Mouse (Mus musculus): ENCODE measurements around the gene Nr1h5. TPM values are rescaled to one million over a fixed set of nuclear protein-coding genes. Genes with fewer than 3 reads are reported as not detected.

The Nr1h5 gene
- polyA plus RNA-seq, 1 experiment from 2014 or later = 0.07 TPM

DNA sequence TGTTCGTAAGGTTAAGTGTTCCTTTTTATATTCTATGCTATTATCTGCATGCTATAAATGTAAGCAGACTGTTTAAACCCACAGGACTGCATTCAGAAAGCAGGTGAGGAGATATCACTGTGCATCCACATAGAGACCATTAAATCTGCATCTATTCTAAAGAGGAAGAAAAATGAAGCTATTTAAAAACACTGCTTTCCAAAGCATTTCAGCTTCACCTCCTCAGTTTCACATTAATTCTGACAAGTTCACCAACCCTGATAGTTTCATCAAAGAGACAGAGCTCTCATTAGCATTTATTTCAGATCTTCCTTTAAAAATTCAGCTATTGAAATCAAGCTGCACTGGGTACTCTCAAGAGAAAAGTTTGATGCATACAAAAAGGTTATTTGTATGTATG, 25.8 kb downstream of the Nr1h5 start:
- WGBS = 73% methylated on average over 1 of the region's 1 CpGs

GRCm38 (mm10) chr3:102935451-102936354, 28.2 kb downstream of the Nr1h5 start, which contains the start of gene Sycp1:
TSS of gene Sycp1 (minus strand) at chr3:102936100.
- Histone ChIP-seq H3K36me3 (ENCODE audit: control insufficient read depth, insufficient read depth, low read length) (no peaks in the 10 kb centered on the region), H3K4me3 (replicated peaks; ENCODE audit: low read depth, low read length) (no peak within 1 kb of the TSS), H3K9ac (replicated peaks; ENCODE audit: low read length) (no peak within 1 kb of the TSS), H3K9me3 (ENCODE audit: control insufficient read depth, low read length) (0 out of 2 replicates have a peak, but pooled peaks cover 4% of the 10 kb centered on the region), H3K27me3 (ENCODE audit: control insufficient read depth, insufficient read depth, low read length) (no peaks in the 10 kb centered on the region), H3K4me1 (ENCODE audit: control insufficient read depth, insufficient read depth, low read length) (no peaks in the 10 kb centered on the region), H3K4me2 (ENCODE audit: low read length) (no peak within 1 kb of the TSS), H3K27ac (replicated peaks; ENCODE audit: low read depth, low read length) (no peak within 1 kb of the TSS)
- WGBS = 96% methylated on average over 78 of the region's 78 CpGs
- DNase-seq (no peak), ATAC-seq (ENCODE audit: low FRiP score, low TSS enrichment) (no peak)

More for the DNA sequence above, 25.8 kb downstream of the Nr1h5 start:
- H3K4me3 ChIP-seq (replicated peaks; ENCODE audit: low read depth, low read length) = no peak overlapping the region
- no peaks in the 10 kb centered on the region for H3K36me3 ChIP-seq (ENCODE audit: control insufficient read depth, insufficient read depth, low read length)
- no peaks in the 10 kb centered on the region for H3K27me3 ChIP-seq (ENCODE audit: control insufficient read depth, insufficient read depth, low read length)
- no peak overlapping the region for H3K4me2 ChIP-seq (ENCODE audit: low read length)
- no peak overlapping the region for H3K9ac ChIP-seq (replicated peaks; ENCODE audit: low read length)
- no peak overlapping the region for H3K27ac ChIP-seq (replicated peaks; ENCODE audit: low read depth, low read length)
- DNase-seq = peak; percentile 44
- H3K9me3 ChIP-seq (ENCODE audit: control insufficient read depth, low read length) = 0 out of 2 replicates have a peak, but pooled peaks cover 4% of the 10 kb centered on the region
- no peaks in the 10 kb centered on the region for H3K4me1 ChIP-seq (ENCODE audit: control insufficient read depth, insufficient read depth, low read length)
- ATAC-seq (ENCODE audit: low FRiP score, low TSS enrichment) = no peak

- no peaks in the 10 kb centered on the region for H3K36me3 ChIP-seq (ENCODE audit: control insufficient read depth, insufficient read depth, low read length)
- no peak overlapping the region for H3K4me2 ChIP-seq (ENCODE audit: low read length)
- no peak overlapping the region for H3K9ac ChIP-seq (replicated peaks; ENCODE audit: low read length)
- no peak overlapping the region for H3K27ac ChIP-seq (replicated peaks; ENCODE audit: low read depth, low read length)
- H3K4me3 ChIP-seq (replicated peaks; ENCODE audit: low read depth, low read length) = no peak overlapping the region
- ATAC-seq (ENCODE audit: low FRiP score, low TSS enrichment) (no peak), DNase-seq (no peak)
- H3K27me3 ChIP-seq (ENCODE audit: control insufficient read depth, insufficient read depth, low read length) = no peaks in the 10 kb centered on the region
- H3K9me3 ChIP-seq (ENCODE audit: control insufficient read depth, low read length) = no peaks in the 10 kb centered on the region
- whole genome bisulfite sequencing = 98% methylated on average over 1 of the region's 1 CpGs
- H3K4me1 ChIP-seq (ENCODE audit: control insufficient read depth, insufficient read depth, low read length) = no peaks in the 10 kb centered on the region
Observed at GRCm38 (mm10) chr3:102899136-102899535, 64.8 kb downstream of the Nr1h5 start.

Other genes starting within 250 kb of the Nr1h5 start
- gene Tspan2, start 229.6 kb downstream of the Nr1h5 start, polyA plus RNA-seq (2014; fragmentation: Nextera tagmentation; extraction: Ambion mirVana) = 10.4 and 10.5 TPM in 2 replicates
- gene Tshb, start 181.4 kb downstream of the Nr1h5 start, polyA plus RNA-seq (2014; fragmentation: Nextera tagmentation; extraction: Ambion mirVana) = 0.32 and 0.72 TPM in 2 replicates
- gene Sycp1, start 28.0 kb downstream of the Nr1h5 start, polyA plus RNA-seq (2014; fragmentation: Nextera tagmentation; extraction: Ambion mirVana) = not detected in 2 replicates
- 59.0 and 59.8 TPM in 2 replicates for gene Sike1, start 31.6 kb upstream of the Nr1h5 start, polyA plus RNA-seq (2014; fragmentation: Nextera tagmentation; extraction: Ambion mirVana)
- 416 and 554 TPM in 2 replicates for gene Csde1, start 56.3 kb upstream of the Nr1h5 start, polyA plus RNA-seq (2014; fragmentation: Nextera tagmentation; extraction: Ambion mirVana)
- 95.7 and 95.8 TPM in 2 replicates for gene Nras, start 94.2 kb upstream of the Nr1h5 start, polyA plus RNA-seq (2014; fragmentation: Nextera tagmentation; extraction: Ambion mirVana)
- gene Ampd1, start 109.9 kb upstream of the Nr1h5 start, polyA plus RNA-seq (2014; fragmentation: Nextera tagmentation; extraction: Ambion mirVana) = not detected in 2 replicates
- 0.84 and 0.97 TPM in 2 replicates for gene Dennd2c, start 138.5 kb upstream of the Nr1h5 start, polyA plus RNA-seq (2014; fragmentation: Nextera tagmentation; extraction: Ambion mirVana)
- 221 and 246 TPM in 2 replicates for gene Bcas2, start 207.5 kb upstream of the Nr1h5 start, polyA plus RNA-seq (2014; fragmentation: Nextera tagmentation; extraction: Ambion mirVana)